17 mouse cellular contexts compared by ENCODE assay signal in genomic region chr17:87559641-87560040, GRCm38 (mm10).
"Had no signal": no experiment of that assay in that cellular context is flagged by ENCODE, and none has a peak within 500 bp of the region (broad histone marks: within the 10 kb centered on the region; RNA-seq: fewer than 3 reads in every experiment).

No protein-coding gene starts in this region.

- ATAC-seq: liver, embryonic 12.5 days; liver, postnatal 0 days; lung, postnatal 0 days; midbrain, embryonic 13.5 days; midbrain, embryonic 15.5 days; midbrain, embryonic 16.5 days had no signal

- DNase-seq: left cerebral cortex, postnatal 4 days; liver; liver, embryonic 13.5 days; liver, postnatal 0 days; lung, adult 18-20 months; lung, adult 2 months; lung, embryonic 14.5 days; lung, postnatal 10 days; lung, postnatal 14 days; lung, postnatal 36 days; lung, postnatal 4 days; midbrain, embryonic 14.5 days had no signal
